Mouse (Mus musculus): Measurements from ENCODE around the gene Tuba4a.

Gene Tuba4a

DNA sequence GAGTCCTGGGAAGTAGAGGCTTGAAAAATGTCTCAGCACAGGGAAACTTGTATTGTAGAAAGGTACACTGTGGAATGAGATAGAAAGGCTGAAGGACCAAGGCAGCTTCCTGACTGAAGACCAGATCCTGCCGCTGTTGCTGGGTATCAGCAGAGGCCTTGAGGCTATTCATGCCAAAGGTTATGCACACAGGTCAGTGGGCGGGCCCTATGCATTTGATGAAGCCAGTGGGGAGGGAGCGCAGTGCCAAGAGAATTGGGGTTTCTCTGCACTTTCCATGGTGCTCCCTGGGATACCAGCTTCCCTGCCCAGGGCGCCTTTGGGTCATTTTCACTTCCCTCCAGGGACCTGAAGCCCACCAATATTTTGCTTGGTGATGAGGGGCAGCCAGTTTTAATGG, 7.1 kb downstream of the Tuba4a start:
- no peak for DNase-seq (ENCODE audit: extremely low read depth, low read depth)

DNA sequence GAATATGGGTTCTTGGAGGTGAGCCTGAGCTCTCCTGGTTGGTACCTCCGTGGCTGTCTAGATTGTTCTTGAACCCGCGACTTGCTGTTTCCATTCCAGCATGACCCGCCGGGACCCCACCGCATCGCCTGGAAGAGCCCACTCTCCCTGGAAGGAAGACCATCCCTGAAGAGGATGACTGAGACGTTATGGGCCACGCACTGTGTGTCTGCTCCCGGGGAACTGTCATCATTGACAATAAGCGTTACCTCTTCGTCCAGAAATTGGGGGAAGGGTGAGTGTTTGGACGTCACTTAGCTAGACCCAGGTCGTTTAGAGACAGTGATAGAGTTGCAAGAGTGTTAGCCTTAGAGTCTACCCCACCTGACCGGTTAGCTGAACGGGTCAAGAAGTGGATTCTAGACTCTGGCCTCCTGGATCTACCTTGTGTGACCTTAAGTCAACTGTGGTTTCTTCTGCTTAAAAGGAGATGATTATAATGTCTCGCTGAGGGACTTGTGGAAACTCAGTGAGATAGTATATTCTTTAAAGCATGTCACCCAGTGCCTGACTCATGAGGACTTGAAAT, 8.4 kb downstream of the Tuba4a start:
- no peak for DNase-seq (ENCODE audit: extremely low read depth, low read depth)

DNA sequence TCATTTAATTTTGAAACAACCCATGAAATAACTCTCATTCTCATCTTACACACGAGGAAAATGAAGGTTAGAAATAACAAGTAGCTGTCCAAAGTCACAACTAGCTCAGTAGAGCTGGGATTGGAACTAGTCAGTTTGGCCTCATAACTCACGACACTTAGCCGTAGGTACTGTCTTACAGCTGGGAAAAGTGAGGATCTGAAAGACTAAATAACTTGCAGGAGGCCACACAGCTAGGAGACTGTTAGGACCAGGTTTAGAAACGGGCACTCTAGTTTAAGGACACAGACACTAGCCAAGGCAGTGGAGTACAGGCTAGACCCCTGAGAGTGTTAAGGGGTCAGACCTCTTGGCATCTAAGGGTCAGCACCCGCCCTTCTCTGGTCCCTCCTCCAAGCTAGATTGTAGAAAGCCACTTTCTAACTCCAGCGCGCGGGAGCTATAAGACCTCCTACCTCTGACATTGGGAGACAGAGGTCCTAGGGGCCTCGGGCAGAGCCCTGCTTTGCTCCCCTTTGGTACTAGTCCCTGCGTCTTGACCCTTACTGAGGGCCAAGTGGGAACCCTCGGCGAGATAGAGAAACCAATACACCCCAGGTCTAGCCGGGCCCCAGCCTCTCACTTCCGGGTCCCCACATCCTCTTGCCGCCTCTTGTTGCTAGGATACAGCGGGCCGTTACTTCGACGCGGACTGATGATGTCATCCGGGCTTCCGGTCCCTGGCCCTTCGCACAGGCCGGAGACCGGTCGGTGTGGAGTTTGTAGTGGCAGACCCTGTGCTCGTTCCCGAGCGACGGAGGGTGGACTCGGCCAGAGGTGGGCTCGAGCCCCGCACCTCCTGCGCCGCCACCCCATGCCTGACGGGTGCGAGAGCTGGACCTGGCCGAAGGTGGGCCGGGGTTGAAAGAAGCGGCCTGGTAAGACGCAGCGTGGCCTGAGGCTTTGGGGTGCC, 9.3 kb downstream of the Tuba4a start, which contains the start of the genes Glb1l and Stk16:
Gene Glb1l, minus strand, starts transcription at position 678 of the 952 bp plus-strand sequence.
Gene Stk16, plus strand, starts transcription at position 703 of the 952 bp plus-strand sequence.
- DNase-seq (ENCODE audit: extremely low read depth, low read depth), result peak; percentile 90

DNA sequence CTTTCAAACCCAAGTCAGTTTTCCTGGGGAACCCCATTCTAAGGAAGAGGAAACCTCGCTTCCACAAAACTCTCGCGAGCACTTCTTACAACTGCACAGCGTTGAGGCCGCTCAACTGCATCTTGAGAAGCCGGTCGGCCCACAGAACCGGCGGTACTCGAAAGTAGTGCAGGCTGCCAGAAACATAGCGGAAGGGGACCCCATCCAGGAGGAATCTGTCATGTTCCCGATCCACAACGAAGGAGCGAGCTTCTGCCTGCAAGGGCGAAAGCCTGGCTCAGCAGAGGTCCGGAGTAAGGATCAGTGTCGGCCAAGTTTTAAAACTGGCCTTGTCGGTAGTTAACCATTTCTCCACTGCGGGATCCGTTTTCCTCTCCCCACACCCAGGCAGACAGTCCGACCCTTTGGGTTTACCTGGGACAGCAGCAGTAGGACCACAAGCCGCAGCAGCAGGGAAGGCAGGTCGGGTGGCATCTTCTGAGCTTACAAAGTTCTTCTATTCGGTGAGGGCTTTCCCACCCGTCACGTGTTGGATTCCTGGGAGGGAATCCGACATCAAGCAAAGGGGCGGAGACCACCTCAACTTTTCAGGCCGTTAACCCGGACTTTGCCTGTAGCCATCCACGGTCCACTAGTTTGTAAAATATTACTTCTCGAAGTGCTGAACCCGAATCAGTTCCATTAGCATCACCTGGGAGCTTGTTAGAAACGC, 10.5 kb downstream of the Tuba4a start:
- no peak for DNase-seq (ENCODE audit: extremely low read depth, low read depth)

DNA sequence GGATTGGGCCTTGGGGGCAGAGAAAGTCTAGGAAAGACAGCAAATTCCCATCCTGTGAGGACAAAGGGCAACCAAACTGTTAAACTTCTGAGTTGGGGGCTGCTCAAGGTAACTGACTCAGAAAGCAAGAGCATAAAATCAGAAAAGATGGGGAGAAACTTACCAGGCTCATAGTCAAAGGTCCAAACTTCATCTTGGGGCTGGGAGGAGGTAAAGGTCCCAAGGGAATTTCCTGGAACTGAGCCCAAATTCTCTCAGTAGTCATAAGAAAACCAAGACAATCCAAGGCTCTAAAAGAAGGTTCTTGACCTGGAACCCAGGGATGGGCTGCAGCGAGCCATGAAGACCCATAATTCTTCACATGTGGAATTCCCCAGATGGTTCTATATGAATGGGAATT, 18.4 kb downstream of the Tuba4a start:
- no peak for DNase-seq (ENCODE audit: extremely low read depth, low read depth)

DNA sequence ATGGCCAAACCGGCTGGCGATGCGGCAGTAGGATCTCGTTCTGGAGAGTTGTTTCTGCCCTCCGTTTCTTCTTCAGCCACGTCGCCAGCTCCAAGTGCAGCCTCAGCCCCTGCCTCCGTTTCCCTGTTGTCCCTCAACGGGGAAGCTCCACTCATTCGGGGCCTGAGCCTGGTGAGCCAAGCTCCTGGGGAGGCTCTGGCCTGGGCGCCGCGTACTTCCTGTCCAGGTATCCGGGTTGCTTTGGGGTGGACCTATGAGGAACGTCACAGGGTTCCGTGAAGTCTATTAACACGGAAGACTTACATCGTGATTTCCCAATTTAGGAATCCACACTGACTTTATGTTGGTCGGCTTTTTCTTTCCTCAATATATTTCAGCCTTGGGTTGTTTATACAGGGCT, 27.2 kb downstream of the Tuba4a start:
- no peak for DNase-seq (ENCODE audit: extremely low read depth, low read depth)

DNA sequence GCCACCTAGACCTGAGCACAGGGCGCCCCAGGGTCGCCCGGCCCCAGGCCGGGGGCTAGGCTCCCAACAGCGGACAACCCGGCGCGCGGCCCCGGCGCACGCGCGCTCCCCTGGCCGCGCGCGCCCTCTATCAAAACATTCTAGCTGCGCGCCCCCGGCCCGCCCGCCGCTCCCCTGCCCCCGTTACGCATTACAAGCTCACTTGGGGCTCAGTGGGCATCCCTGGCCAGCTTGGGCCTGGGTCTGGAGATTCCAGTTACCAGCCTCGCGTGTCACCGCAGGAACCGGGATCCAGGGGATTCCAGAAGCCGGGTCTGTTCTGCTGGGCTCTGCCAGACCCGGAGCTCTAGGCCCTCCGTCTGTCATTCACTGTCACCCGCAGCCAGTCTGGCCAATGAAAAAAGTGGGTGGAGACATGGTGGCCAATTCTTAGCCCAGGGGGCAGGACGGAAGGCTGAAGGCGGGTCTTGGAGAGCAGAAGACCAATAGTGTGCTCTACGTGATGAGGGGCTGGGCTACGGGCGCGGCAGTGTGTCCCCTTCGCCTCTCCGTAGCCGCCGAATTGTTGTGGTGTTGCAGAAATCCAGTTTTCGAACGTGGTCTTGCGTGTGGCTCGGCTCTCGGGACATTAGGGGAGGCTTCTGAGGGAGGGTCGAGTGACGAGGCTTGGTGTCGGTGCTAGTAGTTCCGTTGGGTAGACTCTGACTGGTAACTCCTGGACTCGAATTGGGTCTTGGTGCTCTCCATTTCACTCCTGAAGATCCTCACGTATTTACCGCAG, 27.9 kb downstream of the Tuba4a start, which contains the start of the genes Ankzf1 and Atg9a:
Gene Ankzf1, plus strand, starts transcription at position 530 of the 781 bp plus-strand sequence.
Gene Atg9a, minus strand, starts transcription at position 575 of the 781 bp plus-strand sequence.
- peak; percentile 97 for DNase-seq (ENCODE audit: extremely low read depth, low read depth)

DNA sequence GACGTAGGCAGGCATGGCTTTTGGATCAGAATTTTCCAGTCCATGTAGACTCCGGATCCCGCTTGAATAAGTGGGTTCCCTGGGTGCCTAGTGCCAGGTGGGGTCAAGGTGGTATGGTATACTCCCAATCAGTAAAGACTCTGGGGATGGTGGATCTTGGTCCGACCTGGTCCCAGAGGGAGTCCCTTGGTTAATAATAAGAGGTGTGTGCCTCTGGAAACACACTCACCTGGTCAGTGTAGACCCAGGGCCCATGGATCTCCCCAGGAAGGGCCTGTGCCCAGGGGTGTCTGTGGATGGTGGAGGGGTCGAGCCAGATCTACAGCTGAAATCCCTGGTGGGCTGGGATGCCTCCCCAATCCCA, 28.4 kb downstream of the Tuba4a start:
- no peak for DNase-seq (ENCODE audit: extremely low read depth, low read depth)

DNA sequence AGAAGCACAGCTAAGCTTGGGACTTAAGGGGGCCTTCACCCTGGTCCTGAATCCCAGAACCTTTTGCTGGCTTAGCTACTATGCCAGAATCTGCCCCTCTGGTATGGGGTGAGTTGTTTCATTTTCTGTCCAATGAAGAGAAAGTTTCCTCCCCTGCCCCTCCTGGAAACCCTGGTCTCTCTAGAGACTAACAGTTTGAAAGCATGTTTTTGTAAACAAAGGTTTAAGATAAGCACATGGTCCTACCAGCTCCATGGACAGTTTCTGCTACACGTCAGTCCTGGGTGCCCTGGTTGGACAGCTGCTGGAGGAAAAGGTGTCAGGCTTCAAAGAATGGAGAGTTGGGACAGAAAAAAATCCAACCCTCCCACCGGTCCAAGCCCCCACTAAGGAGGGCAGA, 29.1 kb downstream of the Tuba4a start:
- no peak for DNase-seq (ENCODE audit: extremely low read depth, low read depth)

DNA sequence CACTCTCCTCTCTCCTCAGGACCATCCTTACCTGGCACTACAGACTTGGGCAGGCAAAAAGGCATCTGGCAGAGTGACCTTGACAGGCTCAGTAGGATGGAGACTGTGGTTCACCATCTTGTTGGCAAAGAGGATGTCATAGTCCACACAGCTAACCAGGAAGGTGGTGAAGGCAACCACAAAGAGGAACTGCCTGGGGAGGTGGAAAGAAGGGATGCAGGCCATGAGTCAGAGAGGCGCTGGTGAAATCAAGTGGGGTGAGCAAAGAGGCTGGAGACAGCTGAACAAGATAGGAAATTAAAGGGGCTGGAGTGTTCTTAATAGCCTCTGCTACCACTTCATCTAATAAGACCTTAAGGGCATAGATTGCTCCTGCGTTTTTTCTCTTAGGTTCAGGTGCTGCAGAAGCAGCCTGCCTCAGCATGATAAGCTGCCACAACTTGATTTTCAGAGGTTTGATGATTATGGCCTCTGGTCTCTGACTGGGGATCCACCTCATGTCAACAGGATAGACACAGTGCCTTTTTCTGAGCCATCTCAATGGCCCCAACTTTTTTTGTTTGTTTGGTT, 31.7 kb downstream of the Tuba4a start:
- peak; percentile 92 for DNase-seq (ENCODE audit: extremely low read depth, low read depth)

DNA sequence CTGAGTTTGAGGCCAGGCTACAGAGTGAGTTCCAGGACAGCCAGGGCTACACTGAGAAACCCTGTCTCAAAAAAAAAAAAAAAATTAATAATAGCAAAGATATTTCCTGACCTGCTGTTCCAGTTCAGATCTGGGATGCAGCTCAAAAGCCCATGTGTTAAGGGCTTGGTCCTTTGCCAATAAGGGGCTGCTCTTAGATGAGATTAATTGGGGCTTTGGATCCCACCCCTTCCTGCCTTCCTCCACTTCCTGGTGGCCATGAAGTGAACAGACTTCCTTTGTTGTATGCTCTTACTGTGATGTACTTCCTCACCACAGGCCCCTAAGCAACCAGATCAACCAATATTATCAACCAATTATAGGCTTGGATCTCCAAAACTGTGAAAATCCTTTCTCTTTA, 32.5 kb downstream of the Tuba4a start:
- no peak for DNase-seq (ENCODE audit: extremely low read depth, low read depth)

DNA sequence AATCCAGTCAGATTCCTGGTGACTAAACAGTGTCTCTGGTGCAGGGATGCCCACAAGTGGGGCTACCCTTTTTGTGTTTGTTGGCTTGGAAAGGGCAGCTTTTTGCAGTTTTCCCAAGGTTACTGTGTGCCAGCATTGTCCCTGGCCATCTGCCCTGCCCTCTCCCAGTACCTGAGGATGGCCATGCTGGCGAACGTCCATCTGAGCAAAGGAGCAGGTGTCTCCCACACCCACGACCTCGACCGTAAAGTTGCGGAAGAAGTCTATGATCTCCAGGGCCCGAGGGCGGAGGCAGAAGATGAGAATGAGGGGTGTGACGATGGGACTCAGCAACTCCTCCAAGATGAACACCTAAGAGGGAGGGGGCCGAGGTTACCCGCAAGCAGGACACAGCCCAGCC, 34.2 kb downstream of the Tuba4a start:
- DNase-seq (ENCODE audit: extremely low read depth, low read depth), result no peak

DNA sequence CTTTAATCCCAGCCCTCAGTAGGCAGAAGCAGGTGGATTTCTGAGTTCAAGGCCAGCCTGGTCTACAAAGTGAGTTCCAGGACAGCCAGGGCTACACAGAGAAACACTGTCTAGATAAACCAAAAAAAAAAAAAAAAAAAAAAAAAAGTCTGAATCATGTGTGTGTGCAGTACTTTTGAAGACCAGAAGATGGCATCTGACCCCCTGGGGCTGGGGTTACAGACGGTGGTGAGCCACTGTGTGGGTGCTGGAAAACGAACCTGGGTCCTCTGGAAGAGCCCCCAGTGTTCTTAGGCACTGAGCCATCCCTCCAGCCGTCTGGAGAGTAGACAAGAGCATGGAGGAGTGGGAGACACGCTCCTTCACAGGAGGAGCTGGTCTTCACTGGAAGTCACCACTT, 37.5 kb downstream of the Tuba4a start:
- DNase-seq (ENCODE audit: extremely low read depth, low read depth), result no peak

DNA sequence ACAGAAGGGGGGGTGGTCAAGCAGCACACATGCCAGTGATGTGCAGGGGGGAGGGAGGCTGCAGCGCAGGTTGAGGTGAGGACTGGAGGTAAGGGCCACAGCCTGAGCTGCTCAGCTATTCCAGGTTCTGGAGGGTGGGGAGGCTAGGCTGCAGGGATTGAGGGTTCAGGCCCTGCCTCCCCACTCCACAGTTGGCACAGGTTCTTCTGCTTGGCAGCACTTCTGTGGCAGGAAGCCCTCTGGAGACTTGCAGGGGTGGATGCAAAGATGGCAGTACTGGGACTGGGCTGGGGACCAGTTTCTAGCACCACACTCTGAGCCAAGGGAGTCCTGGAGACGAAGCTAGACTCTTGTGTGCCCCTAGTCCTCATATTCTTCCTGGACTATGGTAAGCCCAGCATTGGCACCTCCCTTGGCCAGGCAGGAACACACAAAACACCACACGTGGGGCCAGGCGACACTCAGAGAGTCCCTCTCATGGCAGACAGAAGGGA, 38.2 kb downstream of the Tuba4a start:
- no peak for DNase-seq (ENCODE audit: extremely low read depth, low read depth)

DNA sequence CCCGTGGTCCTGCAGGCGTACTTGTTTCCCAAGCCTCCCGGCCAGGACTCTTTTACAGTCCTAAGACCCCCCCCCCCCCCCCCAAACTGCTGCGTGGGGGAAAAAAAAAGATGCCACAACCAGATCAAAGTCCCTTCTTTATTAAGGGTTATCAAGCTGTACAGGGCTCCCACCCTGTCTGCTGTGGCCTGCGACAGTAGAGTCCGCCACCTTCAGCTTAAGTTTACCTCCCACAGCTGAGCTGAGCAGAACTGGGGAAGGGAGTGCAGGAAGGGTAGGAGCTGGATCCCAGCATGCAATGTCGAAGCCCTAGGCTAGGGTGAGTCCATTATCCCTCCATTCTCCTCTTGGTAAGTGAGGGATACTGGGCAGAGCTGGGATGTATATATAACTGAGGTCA, 38.9 kb downstream of the Tuba4a start:
- DNase-seq (ENCODE audit: extremely low read depth, low read depth), result no peak

DNA sequence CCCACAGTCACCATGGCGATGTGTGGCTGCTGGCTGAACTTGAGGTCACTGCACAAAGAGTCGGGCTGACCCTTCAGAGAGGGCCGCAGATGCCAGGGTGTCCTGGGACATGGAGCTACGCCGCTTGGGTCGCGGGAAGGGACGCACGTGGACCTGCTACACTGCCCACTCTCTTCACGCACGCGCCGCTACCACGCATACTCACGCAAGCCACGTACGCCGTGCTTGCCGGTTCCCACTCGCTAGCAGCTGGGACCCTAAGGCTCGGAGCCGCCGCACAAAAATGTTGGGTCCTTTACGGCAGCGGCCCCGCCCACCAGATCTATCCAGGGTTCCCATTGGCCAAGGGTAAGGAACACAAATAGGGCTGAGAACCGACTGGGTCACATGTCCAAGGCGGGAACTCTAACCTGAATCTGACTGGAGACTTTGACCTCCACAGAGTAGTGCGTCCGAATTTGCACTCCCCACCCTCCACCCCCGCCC, 39.5 kb downstream of the Tuba4a start, which contains the start of gene Abcb6:
Gene Abcb6, minus strand, starts transcription at position 288 of the 486 bp plus-strand sequence.
- peak; percentile 88 for DNase-seq (ENCODE audit: extremely low read depth, low read depth)

DNA sequence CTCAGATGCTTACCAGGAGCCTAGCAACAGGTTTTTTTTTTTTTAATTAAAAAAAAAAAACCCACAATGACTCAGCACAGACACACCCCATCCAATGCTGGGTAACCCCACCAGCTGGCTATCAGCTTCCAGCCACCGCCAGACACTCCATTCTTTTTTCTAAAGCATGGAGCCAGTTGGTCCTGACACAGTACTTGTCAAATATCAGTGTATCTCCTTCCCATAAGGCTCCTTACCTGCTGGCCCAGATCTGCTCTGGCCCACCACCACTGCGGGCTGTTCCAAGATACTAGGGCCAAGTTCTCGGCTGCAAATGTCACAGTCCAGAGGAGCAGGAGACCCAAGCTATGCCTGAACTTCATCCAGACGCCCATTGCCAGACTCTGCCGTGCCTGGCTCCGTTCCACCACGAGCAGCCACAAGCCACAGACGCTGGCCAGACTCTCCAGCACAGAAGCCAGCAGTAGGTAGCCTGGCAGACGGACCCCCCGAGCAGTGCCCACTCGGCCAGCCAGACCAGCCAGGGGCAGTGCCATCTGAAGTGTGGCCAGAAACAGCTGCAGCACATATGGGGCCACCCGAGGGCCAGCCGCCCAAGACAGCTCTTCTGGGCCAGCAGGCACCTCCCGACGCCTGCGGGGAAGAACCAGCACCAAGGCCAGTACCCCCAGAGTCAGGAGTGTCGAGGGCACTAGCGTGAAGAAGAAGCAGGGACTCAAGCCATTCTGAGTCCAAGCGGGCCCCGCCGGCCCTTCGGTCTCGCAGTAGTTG, 40.1 kb downstream of the Tuba4a start:
- peak; percentile 87 for DNase-seq (ENCODE audit: extremely low read depth, low read depth)

DNA sequence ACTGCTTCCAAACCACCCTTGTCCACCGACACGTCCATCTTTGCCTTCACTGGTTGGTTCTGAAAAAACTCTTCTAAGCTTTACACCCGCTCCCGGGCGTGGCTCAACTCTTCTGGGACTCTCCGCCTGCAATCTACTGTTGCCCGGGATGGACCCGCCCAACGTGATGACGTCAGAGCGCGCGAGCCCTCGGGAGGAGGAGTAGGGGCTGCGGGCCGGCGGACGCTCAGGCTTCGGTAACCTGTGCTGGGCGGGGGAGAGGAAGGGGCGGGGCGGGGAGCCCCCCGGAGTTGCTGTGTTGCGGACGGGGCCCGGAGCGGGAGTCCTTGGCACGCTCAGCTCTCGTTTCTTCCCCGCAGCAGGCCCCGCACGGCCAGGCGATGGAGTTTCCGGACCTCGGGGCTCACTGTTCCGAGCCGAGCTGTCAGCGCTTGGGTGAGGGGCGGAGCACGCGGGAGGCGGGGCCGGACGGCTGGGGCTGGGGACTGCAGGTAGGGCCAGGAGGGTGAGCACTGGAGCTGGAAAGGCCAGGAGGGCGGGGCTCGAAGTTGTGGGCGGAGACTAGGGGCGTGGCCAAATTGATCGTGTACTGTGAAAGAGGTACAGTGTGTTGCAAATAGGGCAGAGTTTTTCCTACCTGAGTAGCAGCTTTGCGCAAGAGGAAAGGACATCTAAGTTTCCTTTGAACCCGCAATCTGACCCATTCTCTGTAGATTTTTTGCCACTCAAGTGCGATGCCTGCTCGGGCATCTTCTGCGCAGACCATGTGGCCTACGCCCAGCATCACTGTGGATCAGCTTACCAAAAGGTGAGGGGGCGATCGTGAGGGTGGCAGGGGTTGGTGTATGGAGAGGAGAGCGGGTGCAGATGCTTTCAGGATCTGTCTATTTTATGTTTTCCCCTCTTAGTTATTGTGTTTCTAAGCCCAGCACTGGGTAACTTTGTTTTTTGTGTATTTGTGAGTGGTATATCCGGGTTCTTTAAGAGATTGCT, 50.9 kb downstream of the Tuba4a start, which contains the start of gene Zfand2b:
Gene Zfand2b, plus strand, starts transcription at position 175 of the 993 bp plus-strand sequence.
- peak; percentile 84 for DNase-seq (ENCODE audit: extremely low read depth, low read depth)
